Mouse (Mus musculus) midbrain, embryonic 13.5 days (tissue): ENCODE data around the gene Iqcj. TPM values are rescaled to one million over a fixed set of nuclear protein-coding genes. Genes with fewer than 3 reads are reported as not detected.

Source experiments
- ATAC-seq: fragments of 200-750 bp; cut with Nextera tagmentation; 2 replicates; pipeline ENCODE4 v1.8.0; 2017; ENCODE audit warnings: mild to moderate bottlenecking, moderate TSS enrichment, moderate library complexity
- H3K27ac ChIP-seq: fragments of 300-500 bp; sonication (generic); 2 replicates; pipeline ENCODE4 v1.5.1; 2015; ENCODE audit warnings: inconsistent platforms, mild to moderate bottlenecking, moderate library complexity
- H3K27me3 ChIP-seq: fragments of 300-500 bp; sonication (generic); 2 replicates; pipeline ENCODE4 v1.6.1; 2015; ENCODE audit warnings: mild to moderate bottlenecking, inconsistent platforms
- H3K36me3 ChIP-seq: fragments of 300-500 bp; sonication (generic); 2 replicates; pipeline ENCODE4 v1.6.1; 2015; ENCODE audit warnings: mild to moderate bottlenecking, inconsistent platforms
- H3K4me1 ChIP-seq: fragments of 300-500 bp; sonication (generic); replicated peaks from 2 replicates; pipeline ENCODE4 v1.6.1; 2015; ENCODE audit warnings: inconsistent platforms
- H3K4me2 ChIP-seq: fragments of 300-500 bp; sonication (generic); replicated peaks from 2 replicates; pipeline ENCODE4 v1.6.1; 2015; ENCODE audit warnings: moderate library complexity, mild to moderate bottlenecking, inconsistent platforms
- H3K4me3 ChIP-seq: fragments of 300-500 bp; sonication (generic); replicated peaks from 2 replicates; pipeline ENCODE4 v1.5.1; 2015; ENCODE audit warnings: mild to moderate bottlenecking, inconsistent platforms
- H3K9ac ChIP-seq: fragments of 300-500 bp; sonication (generic); replicated peaks from 2 replicates; pipeline ENCODE4 v1.6.1; 2015; ENCODE audit warnings: mild to moderate bottlenecking, inconsistent platforms
- H3K9me3 ChIP-seq: fragments of 300-500 bp; sonication (generic); 2 replicates; pipeline ENCODE4 v1.6.1; 2016; ENCODE audit warnings: mild to moderate bottlenecking, inconsistent platforms
- WGBS: fragments of 180-500 bp; shearing (Covaris S2); methylation state at CpG from one replicate; pipeline ENCODE4 v1.1.7; 2015; 5-methylcytosine and 5-hydroxymethylcytosine counted together
- polyA plus RNA-seq: library from polyadenylated mRNA; unstranded; fragments of >200 nt; fragmentation: Nextera tagmentation; extraction: Ambion mirVana; gene quantifications from 2 replicates; pipeline ENCODE4 v1.2.1, GENCODE M21; 2015

Gene Iqcj
- polyA plus RNA-seq, 1 experiment from 2014 or later = 1.8 TPM

DNA sequence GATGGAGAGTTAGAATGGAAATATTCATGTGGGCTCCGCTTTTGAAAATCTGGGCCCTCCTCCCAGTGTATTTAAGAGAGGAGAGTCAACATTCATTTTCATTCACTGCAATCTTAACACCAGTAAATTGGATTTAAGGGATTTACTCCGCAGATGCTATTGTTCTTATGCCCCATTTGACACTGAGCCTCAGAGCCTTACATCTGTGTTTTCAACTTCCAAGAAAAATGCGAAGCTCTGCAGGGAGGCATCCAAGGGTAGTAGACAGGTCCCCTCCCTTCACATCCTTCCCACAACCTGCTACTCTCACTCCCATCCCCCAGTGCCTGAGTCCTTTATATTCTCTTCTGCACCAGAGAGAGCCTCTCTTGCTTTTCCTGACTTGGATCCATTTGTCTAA is 68.1 kb downstream of the Iqcj start:
- Histone ChIP-seq H3K27ac (peak overlapping the region; percentile 78), H3K9me3 (no peaks in the 10 kb centered on the region), H3K36me3 (no peaks in the 10 kb centered on the region), H3K4me2 (peak overlapping the region; percentile 19), H3K4me1 (peaks cover 33% of the 10 kb centered on the region), H3K27me3 (0 out of 2 replicates have a peak, but pooled peaks cover 10% of the 10 kb centered on the region), H3K4me3 (no peak overlapping the region), H3K9ac (no peak overlapping the region)
- peak; percentile 93 for ATAC-seq
- WGBS = 1% methylated on average over 3 of the region's 3 CpGs

DNA sequence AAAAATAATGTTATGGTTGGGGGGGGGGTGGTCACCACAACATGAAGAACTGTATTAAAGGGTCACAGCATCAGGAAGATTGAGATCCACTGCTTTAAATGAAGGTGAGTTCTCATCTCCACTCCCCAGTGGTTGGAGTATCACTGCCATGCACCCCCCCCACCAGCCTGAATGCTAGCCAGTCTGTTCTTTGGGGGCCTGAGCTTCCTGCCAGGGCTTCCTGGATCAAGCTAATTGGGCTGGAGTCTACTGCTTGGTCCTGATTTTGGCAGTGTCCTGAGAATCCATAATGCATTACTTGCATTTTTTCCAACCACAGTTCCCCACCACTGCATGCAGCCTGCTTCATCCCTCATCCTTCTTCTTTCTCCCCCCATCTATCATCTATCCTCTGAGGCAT is 68.7 kb downstream of the Iqcj start:
- 0 out of 2 replicates have a peak, but pooled peaks have one; percentile 24 for ATAC-seq
- no peaks in the 10 kb centered on the region for H3K9me3 ChIP-seq
- H3K4me1 ChIP-seq = peaks cover 33% of the 10 kb centered on the region
- no peak overlapping the region for H3K4me3 ChIP-seq
- H3K9ac ChIP-seq = no peak overlapping the region
- H3K27ac ChIP-seq = peak overlapping the region; percentile 78
- H3K36me3 ChIP-seq = no peaks in the 10 kb centered on the region
- no peak overlapping the region for H3K4me2 ChIP-seq
- H3K27me3 ChIP-seq = 0 out of 2 replicates have a peak, but pooled peaks cover 10% of the 10 kb centered on the region

DNA sequence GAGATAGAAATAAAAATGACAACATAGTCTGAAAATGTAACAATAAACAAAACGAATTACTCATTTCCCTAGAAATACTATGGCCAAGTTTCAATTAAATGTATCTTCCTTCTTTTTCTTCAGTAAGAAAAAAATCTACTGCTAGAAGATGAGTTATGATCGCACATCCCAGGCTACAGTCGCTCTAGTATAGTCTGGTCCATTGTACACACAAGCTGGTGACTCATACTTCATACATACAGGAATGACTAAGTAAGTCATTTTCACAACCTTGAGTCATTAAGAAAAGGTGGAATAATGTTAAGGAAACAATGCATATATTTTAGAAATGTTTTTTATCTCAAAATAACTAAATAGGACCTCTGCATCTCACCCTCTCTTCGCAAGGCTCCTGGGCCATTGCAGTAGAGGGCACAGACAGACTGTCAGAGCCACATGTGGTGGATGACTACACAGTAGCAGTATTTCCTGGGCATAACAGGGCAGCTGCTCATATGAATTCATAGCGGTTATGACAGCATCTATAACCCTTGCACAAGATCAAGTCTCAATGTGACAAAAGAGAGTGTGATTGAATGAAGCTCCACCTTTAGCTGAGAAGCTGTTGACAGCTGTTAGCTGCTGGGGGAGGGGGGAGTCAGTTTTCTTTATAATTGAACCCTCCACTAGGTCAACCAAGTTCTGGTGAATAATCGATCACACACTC is 70.1 kb downstream of the Iqcj start:
- no peak for ATAC-seq
- Histone ChIP-seq H3K27ac (no peak overlapping the region), H3K4me2 (no peak overlapping the region), H3K9ac (no peak overlapping the region), H3K36me3 (no peaks in the 10 kb centered on the region), H3K4me1 (peaks cover 30% of the 10 kb centered on the region), H3K27me3 (0 out of 2 replicates have a peak, but pooled peaks cover 8% of the 10 kb centered on the region), H3K4me3 (no peak overlapping the region), H3K9me3 (no peaks in the 10 kb centered on the region)
- 94% methylated on average over 6 of the region's 6 CpGs for WGBS

DNA sequence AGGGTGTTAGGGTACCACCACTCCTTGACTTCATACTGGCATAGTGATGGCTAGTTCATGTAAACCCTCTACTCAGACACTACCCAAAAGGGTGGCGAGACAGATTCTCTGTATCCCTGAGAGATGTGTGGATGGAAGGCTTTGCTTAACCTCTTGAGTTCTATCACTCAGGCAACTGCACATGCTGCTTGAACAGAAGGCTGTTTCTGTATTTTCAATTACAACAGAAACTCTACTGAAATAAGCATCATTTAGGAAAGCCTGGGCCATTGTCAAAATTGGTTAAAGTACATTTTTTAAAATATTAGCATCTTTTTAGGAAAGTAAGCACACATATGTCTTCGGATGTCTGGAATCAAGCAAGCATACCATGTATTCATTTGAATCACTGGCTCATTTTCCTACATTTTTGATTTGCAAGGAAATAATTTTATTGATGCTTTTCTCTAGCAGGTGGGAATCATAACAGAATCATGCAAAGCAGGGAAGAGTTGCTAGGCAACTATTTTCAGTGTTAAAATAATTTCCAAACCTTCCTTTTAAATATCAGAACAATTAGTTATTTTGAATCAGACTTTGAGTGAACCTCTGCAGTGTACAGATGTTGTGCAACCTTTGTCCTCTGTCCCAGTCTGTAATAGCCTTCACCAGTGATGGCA is 82.4 kb downstream of the Iqcj start:
- Histone ChIP-seq H3K9me3 (peaks cover 3% of the 10 kb centered on the region; the same call in 1 of the 2 replicates), H3K36me3 (no peaks in the 10 kb centered on the region), H3K4me2 (no peak overlapping the region), H3K27me3 (no peaks in the 10 kb centered on the region), H3K9ac (no peak overlapping the region), H3K27ac (no peak overlapping the region), H3K4me1 (no peaks in the 10 kb centered on the region), H3K4me3 (no peak overlapping the region)
- ATAC-seq = no peak
- WGBS = 88% methylated on average over 2 of the region's 2 CpGs

DNA sequence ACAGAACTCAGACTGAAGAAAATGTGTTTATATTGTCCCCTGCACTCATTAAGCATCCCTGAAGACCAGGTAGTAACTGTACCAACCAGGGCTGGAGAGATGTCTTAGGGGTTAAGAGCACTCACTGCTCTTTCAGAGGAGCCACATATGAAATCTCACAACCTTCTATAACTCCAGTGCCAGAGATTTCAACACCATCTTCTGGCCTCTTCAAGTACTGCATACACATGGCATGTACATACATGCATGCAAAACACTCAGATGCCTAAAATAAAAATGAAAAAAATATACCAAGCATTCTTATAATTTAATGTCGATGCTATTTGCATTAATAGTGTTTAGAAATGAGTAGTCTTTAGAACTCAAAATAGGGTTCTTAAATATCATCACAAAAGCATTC is 88.0 kb downstream of the Iqcj start:
- H3K27me3 ChIP-seq = no peaks in the 10 kb centered on the region
- H3K4me3 ChIP-seq = no peak overlapping the region
- no peaks in the 10 kb centered on the region for H3K9me3 ChIP-seq
- no peak overlapping the region for H3K27ac ChIP-seq
- H3K4me2 ChIP-seq = no peak overlapping the region
- H3K4me1 ChIP-seq = no peaks in the 10 kb centered on the region
- no peaks in the 10 kb centered on the region for H3K36me3 ChIP-seq
- WGBS = 69% methylated on average over 1 of the region's 1 CpGs
- H3K9ac ChIP-seq = no peak overlapping the region
- ATAC-seq = no peak

DNA sequence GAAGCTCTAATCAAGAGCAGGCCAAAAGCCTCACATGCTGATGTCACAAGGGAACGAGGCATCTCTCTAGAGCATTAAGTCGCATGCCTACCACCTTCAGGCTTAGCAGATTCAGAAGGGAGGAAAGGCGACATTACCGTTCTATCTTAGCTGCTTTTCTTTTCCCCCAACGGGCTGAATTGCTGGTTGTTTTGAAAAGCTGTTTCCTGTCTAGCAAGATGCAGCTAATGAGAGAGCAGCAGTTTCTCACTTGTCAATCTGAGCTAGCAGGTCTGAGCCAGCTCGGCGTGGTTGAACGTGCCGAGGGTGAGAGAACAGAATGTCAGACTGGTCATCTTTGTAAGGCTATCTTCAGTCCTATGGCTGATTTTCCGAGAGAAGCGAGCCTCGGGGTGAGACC is 91.3 kb downstream of the Iqcj start:
- no peak overlapping the region for H3K27ac ChIP-seq
- H3K9ac ChIP-seq = no peak overlapping the region
- no peaks in the 10 kb centered on the region for H3K9me3 ChIP-seq
- H3K27me3 ChIP-seq = no peaks in the 10 kb centered on the region
- ATAC-seq = no peak
- no peaks in the 10 kb centered on the region for H3K4me1 ChIP-seq
- no peak overlapping the region for H3K4me2 ChIP-seq
- 67% methylated on average over 12 of the region's 12 CpGs for WGBS
- no peak overlapping the region for H3K4me3 ChIP-seq
- no peaks in the 10 kb centered on the region for H3K36me3 ChIP-seq

DNA sequence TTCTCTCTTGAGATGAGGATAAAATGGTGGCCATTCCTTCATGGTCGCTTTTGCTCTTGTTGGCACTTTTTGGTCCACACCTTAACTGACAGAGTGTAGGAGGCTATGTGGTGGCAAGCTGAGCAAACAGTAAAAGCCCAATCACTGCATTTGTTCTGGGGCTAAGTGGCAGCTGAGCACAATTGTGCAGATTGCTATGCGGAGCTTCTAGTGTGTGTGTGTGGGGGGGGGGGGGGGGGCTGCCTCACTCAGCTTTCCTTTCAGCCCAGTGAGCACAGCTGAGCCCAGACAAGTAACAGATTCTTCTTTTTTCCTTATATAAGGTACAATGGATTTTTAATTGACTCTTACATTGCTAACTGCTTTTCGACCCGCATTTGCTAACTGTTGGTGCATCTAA is 110.4 kb downstream of the Iqcj start:
- Histone ChIP-seq H3K4me3 (no peak overlapping the region), H3K27me3 (no peaks in the 10 kb centered on the region), H3K27ac (no peak overlapping the region), H3K4me1 (no peaks in the 10 kb centered on the region), H3K9me3 (no peaks in the 10 kb centered on the region), H3K9ac (no peak overlapping the region), H3K4me2 (no peak overlapping the region), H3K36me3 (no peaks in the 10 kb centered on the region)
- 0 out of 2 replicates have a peak, but pooled peaks have one; percentile 50 for ATAC-seq
- 64% methylated on average over 4 of the region's 4 CpGs for WGBS

DNA sequence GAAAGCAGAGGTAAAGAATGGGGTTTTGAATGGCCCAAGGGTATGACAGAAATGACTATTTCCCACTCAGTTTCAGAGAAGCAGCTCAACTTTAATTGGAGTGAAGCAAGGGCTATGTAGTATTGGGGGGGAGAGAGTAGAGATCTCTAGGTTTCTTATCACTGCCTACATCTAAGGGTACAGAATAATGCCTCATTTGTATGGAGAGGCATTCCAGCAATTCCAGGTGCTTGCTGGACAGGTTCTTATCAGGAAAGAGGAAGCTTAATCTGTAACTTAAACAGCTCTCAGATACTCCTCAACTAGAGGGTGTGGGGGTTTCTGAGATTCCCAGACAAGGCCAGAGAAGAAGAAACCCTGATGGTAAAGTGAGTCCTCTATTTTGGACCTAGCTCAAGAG is 120.3 kb downstream of the Iqcj start:
- Histone ChIP-seq H3K4me3 (no peak overlapping the region), H3K9me3 (no peaks in the 10 kb centered on the region), H3K4me2 (no peak overlapping the region), H3K4me1 (peaks cover 6% of the 10 kb centered on the region; the same call in 1 of the 2 replicates), H3K9ac (no peak overlapping the region), H3K27me3 (no peaks in the 10 kb centered on the region), H3K36me3 (no peaks in the 10 kb centered on the region), H3K27ac (no peak overlapping the region)
- no peak for ATAC-seq

DNA sequence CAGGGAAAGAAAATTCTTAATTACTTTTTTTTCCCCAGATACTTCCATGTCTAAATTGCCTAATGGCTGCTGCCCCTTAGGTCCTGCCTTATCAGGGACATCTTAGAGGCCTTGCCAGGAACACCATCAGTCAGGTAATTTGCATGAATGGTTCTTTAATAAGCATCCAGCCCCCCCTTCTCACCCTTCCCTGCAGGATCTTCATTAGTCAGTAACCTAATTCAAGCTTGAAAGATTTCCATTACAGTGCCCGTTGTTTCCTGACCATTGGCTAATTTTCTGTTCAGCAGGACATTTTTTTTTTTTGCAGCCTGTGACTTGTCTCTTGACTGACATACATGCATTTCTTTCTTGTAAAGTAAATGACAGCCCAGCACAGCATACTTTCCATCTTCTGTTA is 123.8 kb downstream of the Iqcj start:
- no peak overlapping the region for H3K9ac ChIP-seq
- H3K36me3 ChIP-seq = no peaks in the 10 kb centered on the region
- no peak overlapping the region for H3K27ac ChIP-seq
- 32% methylated on average over 1 of the region's 1 CpGs for WGBS
- ATAC-seq = no peak
- H3K4me3 ChIP-seq = no peak overlapping the region
- no peak overlapping the region for H3K4me2 ChIP-seq
- H3K4me1 ChIP-seq = peaks cover 13% of the 10 kb centered on the region
- H3K27me3 ChIP-seq = no peaks in the 10 kb centered on the region
- no peaks in the 10 kb centered on the region for H3K9me3 ChIP-seq

DNA sequence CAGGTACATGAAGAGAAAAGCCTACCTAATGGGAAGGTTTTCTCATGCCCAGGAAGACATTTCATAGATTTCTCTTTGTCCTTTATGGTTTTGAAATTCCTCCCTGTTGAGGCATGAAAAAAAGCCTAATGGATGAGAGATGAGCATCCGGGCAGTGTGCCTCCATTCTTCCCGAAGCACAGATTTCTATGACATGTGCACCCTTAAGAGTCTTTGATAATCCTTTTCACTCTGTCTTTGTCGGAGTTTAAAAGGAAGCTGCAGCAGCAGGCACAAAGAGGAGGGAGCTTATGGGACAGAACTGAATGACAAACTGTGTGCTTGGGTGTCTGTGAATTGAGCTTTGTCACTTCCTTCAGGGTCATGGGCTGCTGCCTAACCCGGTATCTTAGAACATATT is 127.4 kb downstream of the Iqcj start:
- Histone ChIP-seq H3K27ac (no peak overlapping the region), H3K9me3 (no peaks in the 10 kb centered on the region), H3K9ac (no peak overlapping the region), H3K27me3 (no peaks in the 10 kb centered on the region), H3K4me1 (peaks cover 13% of the 10 kb centered on the region), H3K4me3 (no peak overlapping the region), H3K36me3 (no peaks in the 10 kb centered on the region), H3K4me2 (no peak overlapping the region)
- 0 out of 2 replicates have a peak, but pooled peaks have one; percentile 24 for ATAC-seq
- WGBS = 11% methylated on average over 4 of the region's 4 CpGs

DNA sequence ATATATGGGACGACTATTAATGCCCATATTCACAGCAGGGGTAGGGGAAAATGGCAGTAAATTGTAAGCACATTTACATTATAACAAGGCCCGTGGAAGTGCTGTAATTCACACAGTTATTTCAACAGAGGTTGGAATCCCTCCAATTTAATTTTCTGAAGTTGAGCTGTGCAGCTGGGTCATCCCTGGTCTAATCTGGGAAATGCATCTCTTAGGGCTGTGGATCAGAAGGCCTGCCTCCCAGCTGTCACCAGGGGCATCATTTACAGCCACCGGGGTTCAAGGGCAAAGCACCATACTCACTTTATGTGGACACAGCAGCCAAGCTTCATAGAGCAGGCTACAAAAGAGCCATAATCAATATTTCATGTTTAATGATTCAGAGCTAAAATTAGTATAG is 144.1 kb downstream of the Iqcj start:
- Histone ChIP-seq H3K4me3 (no peak overlapping the region), H3K9ac (no peak overlapping the region), H3K36me3 (no peaks in the 10 kb centered on the region), H3K9me3 (no peaks in the 10 kb centered on the region), H3K4me1 (peaks cover 7% of the 10 kb centered on the region), H3K4me2 (no peak overlapping the region), H3K27me3 (no peaks in the 10 kb centered on the region), H3K27ac (no peak overlapping the region)
- peak; percentile 84 for ATAC-seq
- WGBS = 31% methylated on average over 3 of the region's 3 CpGs

DNA sequence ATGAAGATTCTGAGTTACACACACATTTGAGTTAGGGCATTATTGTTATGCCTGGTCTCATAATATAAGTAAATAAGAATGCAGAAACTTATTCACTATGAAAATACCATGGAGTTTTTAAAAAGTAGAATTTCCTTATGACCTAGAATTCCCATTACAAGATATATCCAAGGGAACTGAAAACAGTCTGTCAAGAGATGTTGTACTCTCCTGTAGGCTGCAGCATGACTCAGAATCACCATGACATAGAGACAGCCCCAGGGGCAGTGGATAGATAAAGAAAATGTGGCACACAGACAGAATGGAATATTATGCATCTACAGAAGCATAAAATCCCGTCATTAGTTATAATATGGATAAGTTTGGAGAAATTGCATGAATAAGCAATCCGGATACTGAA is 150.9 kb downstream of the Iqcj start:
- 88% methylated on average over 2 of the region's 2 CpGs for WGBS
- H3K4me2 ChIP-seq = no peak overlapping the region
- H3K9me3 ChIP-seq = no peaks in the 10 kb centered on the region
- no peak overlapping the region for H3K27ac ChIP-seq
- H3K27me3 ChIP-seq = peaks cover 2% of the 10 kb centered on the region; the same call in 1 of the 2 replicates
- H3K36me3 ChIP-seq = no peaks in the 10 kb centered on the region
- no peak overlapping the region for H3K9ac ChIP-seq
- ATAC-seq = no peak
- H3K4me3 ChIP-seq = no peak overlapping the region
- H3K4me1 ChIP-seq = peaks cover 13% of the 10 kb centered on the region; the same call in 1 of the 2 replicates
